Mouse (Mus musculus) heart, postnatal 0 days (tissue): ENCODE data around the gene Lingo1.

ENCODE experiments used
- CTCF ChIP-seq: IDR thresholded peaks from 2 replicates; pipeline ENCODE4 v1.5.1; 2016; ENCODE audit warnings: antibody characterized with exemption, control low read depth, low read depth
- EP300 ChIP-seq: IDR thresholded peaks from 2 replicates; pipeline ENCODE4 v1.6.1; 2016; ENCODE audit warnings: antibody characterized with exemption, low read depth

DNA sequence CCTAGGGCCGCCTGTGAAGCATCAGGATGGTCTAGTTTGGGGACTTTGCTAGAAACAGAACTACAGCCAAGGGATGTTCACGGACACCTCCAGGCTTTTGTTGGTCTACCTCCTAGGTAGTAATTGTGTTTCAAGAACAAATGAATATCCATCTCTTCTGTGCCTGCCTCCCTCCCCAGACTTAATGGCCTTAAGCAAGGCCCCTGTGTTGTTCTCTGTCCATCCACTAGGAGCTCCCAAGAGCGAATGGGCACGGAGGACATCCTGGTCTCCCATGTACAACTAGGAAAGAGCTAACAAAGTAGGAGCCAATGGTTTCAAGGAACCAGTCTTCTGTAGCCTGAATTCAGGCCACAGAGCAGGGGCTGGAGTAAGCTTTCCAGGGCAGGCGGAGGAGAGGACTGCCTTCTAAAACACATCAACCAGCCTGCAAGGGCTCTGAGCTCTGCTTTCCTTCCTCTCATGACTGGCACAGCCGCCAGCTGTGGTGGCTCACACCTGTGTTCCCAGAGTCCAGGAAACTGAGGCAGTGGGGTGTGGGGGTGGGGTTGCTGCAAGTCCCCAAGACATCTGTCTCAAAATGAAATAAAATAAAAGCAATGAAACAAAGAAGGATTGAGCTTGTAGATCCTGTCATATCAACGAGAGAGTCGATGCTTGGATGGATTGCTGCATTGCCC, 157.9 kb downstream of the Lingo1 start:
- TF ChIP-seq CTCF (peak; percentile 50), EP300 (no peak)
